8 mouse cellular contexts compared by ENCODE assay signal in genomic region chr16:38712105-38712504, GRCm38 (mm10). TPM values are rescaled to one million over a fixed set of nuclear protein-coding genes. Genes with fewer than 3 reads are reported as not detected.
DNase-seq lines count a peak whose midpoint lies in the region; ATAC-seq and TF ChIP-seq lines count a peak whose summit lies in the region.

No protein-coding gene starts in this region.

- H3K4me1 ChIP-seq in kidney, embryonic 16.5 days (ENCODE audit: insufficient read depth, low read length) = peaks cover 8% of the 10 kb centered on the region
- peaks cover 25% of the 10 kb centered on the region for H3K4me1 ChIP-seq in bone marrow macrophage, adult 2 months (ENCODE audit: control insufficient read depth, insufficient read depth, low read length)
- H3K4me1 ChIP-seq in hindbrain, embryonic 13.5 days (replicated peaks) = peaks cover 13% of the 10 kb centered on the region

- WGBS in kidney, embryonic 16.5 days = 4% methylated on average over 12 of the region's 12 CpGs
- WGBS in hindbrain, embryonic 13.5 days = 6% methylated on average over 12 of the region's 12 CpGs

- no peaks in the 10 kb centered on the region for H3K27me3 ChIP-seq in kidney, embryonic 16.5 days (ENCODE audit: insufficient read depth, low read length)
- H3K27me3 ChIP-seq in hindbrain, embryonic 13.5 days = no peaks in the 10 kb centered on the region

- TF ChIP-seq CTCF in bone marrow macrophage, adult 2 months (IDR thresholded peaks at IDR 0.05; ENCODE audit: low read depth, low read length) = no peak

- no peaks in the 10 kb centered on the region for H3K9me3 ChIP-seq in kidney, embryonic 16.5 days (ENCODE audit: low read length)
- no peaks in the 10 kb centered on the region for H3K9me3 ChIP-seq in hindbrain, embryonic 13.5 days

- no peaks in the 10 kb centered on the region for H3K36me3 ChIP-seq in kidney, embryonic 16.5 days (ENCODE audit: insufficient read depth, low read length)
- H3K36me3 ChIP-seq in hindbrain, embryonic 13.5 days = no peaks in the 10 kb centered on the region

- TF ChIP-seq POLR2A in bone marrow macrophage, adult 2 months (IDR thresholded peaks at IDR 0.05; ENCODE audit: borderline replicate concordance, low read depth, low read length) = no peak

- H3K9ac ChIP-seq in kidney, embryonic 16.5 days (replicated peaks; ENCODE audit: low read length) = peak overlapping the region; percentile 81
- H3K9ac ChIP-seq in hindbrain, embryonic 13.5 days = peak overlapping the region; percentile 84

- peak overlapping the region; percentile 77 for H3K4me3 ChIP-seq in kidney, embryonic 16.5 days (ENCODE audit: low read length)
- peak overlapping the region; percentile 97 for H3K4me3 ChIP-seq in bone marrow macrophage, adult 2 months (ENCODE audit: insufficient read depth, low read length)
- peak overlapping the region; percentile 69 for H3K4me3 ChIP-seq in hindbrain, embryonic 13.5 days

- H3K4me2 ChIP-seq in kidney, embryonic 16.5 days (replicated peaks; ENCODE audit: low read depth, low read length) = peak overlapping the region; percentile 77
- peak overlapping the region; percentile 90 for H3K4me2 ChIP-seq in hindbrain, embryonic 13.5 days

- H3K27ac ChIP-seq in kidney, embryonic 16.5 days (ENCODE audit: low read length) = peak overlapping the region; percentile 94
- H3K27ac ChIP-seq in bone marrow macrophage, adult 2 months (ENCODE audit: insufficient read depth, low read depth, low read length) = peak overlapping the region; percentile 87
- no peak overlapping the region for H3K27ac ChIP-seq in hindbrain, embryonic 13.5 days

- DNase-seq in kidney, postnatal 36 days = no peak
- peak; percentile 19 to 25 for DNase-seq in thymus, postnatal 36 days
- DNase-seq in layer of hippocampus, postnatal 10 days (ENCODE audit: low spot score in 2 of 2) = no peak
- DNase-seq in layer of hippocampus, adult 11-12 months (ENCODE audit: low spot score) = no peak

- no peak for ATAC-seq in kidney, embryonic 16.5 days (ENCODE audit: low FRiP score, low TSS enrichment)
- ATAC-seq in hindbrain, embryonic 13.5 days (ENCODE audit: low FRiP score) = peak; percentile 15; the same call in 1 of the 2 replicates
- ATAC-seq in megakaryocyte-erythroid progenitor cell, adult 5-6 weeks (replicated peaks; ENCODE audit: low FRiP score, low TSS enrichment, poor library complexity, severe bottlenecking) = 0 out of 2 replicates have a peak, but pooled peaks have one; percentile 4

RNA-seq across cellular contexts. Expression of gene Arhgap31, which starts 1.0 kb away (rescaled TPM):
- polyA plus RNA-seq in kidney, embryonic 16.5 days (2015; fragmentation: Nextera tagmentation; extraction: Ambion mirVana) = 10.8 and 13.3 TPM in 2 replicates
- 29.1 and 36.1 TPM in 2 replicates for polyA plus RNA-seq in bone marrow macrophage, adult 2 months (2012; ENCODE audit: insufficient read depth, insufficient read length, missing spikeins)
- polyA plus RNA-seq in hindbrain, embryonic 13.5 days (2015; fragmentation: Nextera tagmentation; extraction: Ambion mirVana) = 5.2 and 6.6 TPM in 2 replicates
- 1.4 and 1.7 TPM in 2 replicates for total RNA-seq in megakaryocyte-erythroid progenitor cell, adult 5-6 weeks (2014; fragmentation: Nextera tagmentation)
- total RNA-seq in megakaryocyte-erythroid progenitor cell, adult 5-6 weeks (2017) = 0.14 and 0.91 TPM in 2 replicates
- total RNA-seq in layer of hippocampus, postnatal 10 days (2021) = 10 to 100 TPM; 21.1 to 24.2 TPM

RNA-seq across cellular contexts. Expression of gene B4galt4, which starts 30.0 kb away (rescaled TPM):
- 32.7 and 34.5 TPM in 2 replicates for polyA plus RNA-seq in kidney, embryonic 16.5 days (2015; fragmentation: Nextera tagmentation; extraction: Ambion mirVana)
- 8.9 and 9.8 TPM in 2 replicates for polyA plus RNA-seq in bone marrow macrophage, adult 2 months (2012; ENCODE audit: insufficient read depth, insufficient read length, missing spikeins)
- polyA plus RNA-seq in hindbrain, embryonic 13.5 days (2015; fragmentation: Nextera tagmentation; extraction: Ambion mirVana) = 29.1 and 30.0 TPM in 2 replicates
- not detected in 2 replicates for total RNA-seq in megakaryocyte-erythroid progenitor cell, adult 5-6 weeks (2014; fragmentation: Nextera tagmentation)
- 1.8 and 2.9 TPM in 2 replicates for total RNA-seq in megakaryocyte-erythroid progenitor cell, adult 5-6 weeks (2017)
- 10 to 100 TPM; 27.7 to 31.2 TPM for total RNA-seq in layer of hippocampus, postnatal 10 days (2021)

Comparison
In these comparisons a context has a peak if more than half of its experiments do, and no peak if none do; other contexts are left out.
1. DNase-seq: peak in thymus, postnatal 36 days (2 of 2); none in kidney, postnatal 36 days (0 of 2), layer of hippocampus, postnatal 10 days (0 of 2) and layer of hippocampus, adult 11-12 months (single experiment).
2. Peak in every context shown above with its lines, with median percentiles within 50 percentile points of each other: H3K4me3 ChIP-seq.